Mouse (Mus musculus) cerebellum, adult 2 months (tissue): Measurements from ENCODE around the gene Mfsd12.

ENCODE experiments used
- CTCF ChIP-seq: fragments of 200-500 bp; IDR thresholded peaks from 2 replicates; pipeline ENCODE4 v1.5.1; 2011; ENCODE audit warnings: low read depth, mild to moderate bottlenecking, control low read depth, low read length, moderate library complexity, borderline replicate concordance; ENCODE audit not compliant: insufficient read depth
- POLR2A ChIP-seq: fragments of 200-500 bp; IDR thresholded peaks from 2 replicates; pipeline ENCODE4 v1.6.1; 2011; ENCODE audit warnings: low read length, control low read depth, borderline replicate concordance; ENCODE audit not compliant: insufficient read depth

DNA sequence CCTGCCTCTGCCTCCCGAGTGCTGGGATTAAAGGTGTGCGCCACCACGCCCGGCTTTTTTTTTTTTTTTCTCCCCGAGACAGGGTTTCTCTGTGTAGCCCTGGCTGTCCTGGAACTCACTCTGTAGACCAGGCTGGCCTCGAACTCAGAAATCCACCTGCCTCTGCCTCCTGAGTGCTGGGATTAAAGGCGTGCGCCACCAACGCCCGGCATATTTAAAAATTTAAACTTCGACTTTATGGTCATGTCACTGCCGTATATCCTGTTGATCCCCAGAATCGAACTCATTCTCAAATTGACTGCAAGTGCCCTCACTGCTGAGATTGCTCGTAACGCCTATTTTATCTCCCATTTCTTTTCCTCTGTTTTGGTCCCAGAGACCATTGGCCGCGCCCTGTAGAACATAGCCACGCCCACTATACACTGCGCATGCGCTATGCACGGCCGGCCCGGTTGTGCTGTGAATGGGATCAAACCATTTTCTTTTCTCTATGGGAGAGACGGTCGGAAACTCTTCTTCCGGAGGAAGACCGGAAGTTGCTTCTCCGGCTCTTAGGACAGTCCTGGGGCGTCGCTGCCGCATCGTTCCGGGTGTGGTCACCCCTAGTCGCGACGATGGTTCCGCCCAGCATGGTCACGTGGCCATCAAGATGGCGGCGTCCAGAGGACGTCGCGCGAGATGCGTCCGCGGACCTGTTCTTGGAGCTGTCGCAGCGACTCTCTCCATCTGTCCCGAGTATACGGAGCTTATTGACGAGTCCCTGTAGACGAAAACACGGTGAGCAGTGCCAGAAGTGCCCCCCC is 26.7 kb downstream of the Mfsd12 start, which contains the start of the genes Dohh and Gm48551:
- no peak for TF ChIP-seq CTCF
- peak; percentile 90 for TF ChIP-seq POLR2A
